Mouse (Mus musculus) adrenal gland, adult (tissue): ENCODE data around the gene Olfr722.
"Not testable (repeated sequence)": the region's sequence is repeated elsewhere in the genome, so short reads cannot be mapped to it uniquely, and the experiment has no call there.

Experiments
- DNase-seq, 2 experiments: peaks; one replicate each; pipeline ENCODE4 v3.0.0; 2022 to 2023; ENCODE audit warnings: low spot score in 1 of 2; ENCODE audit not compliant: inconsistent age in 2 of 2

Gene Olfr722

DNA sequence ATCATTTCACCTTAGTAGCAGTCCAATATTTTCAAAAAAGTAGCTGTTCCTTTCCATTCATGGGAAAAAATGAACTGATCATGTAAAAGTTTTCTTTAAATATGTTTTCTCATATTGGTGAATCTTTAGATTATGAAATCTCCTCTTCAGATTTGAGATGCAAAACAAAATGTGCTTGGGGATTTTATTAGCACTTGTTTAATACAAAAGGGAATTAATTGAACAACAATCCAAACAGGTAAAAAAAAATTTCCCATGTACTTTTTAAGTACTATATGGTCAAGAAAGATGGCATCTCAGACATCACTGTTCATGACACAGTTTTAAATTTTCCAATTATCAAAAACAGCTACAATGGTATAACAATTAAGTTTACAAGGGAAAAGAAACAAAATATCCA, at the start of gene Olfr722:
Olfr722 (minus strand) TSS at position 101 of the 400 bp plus-strand sequence.
- DNase-seq, result no peak

DNA sequence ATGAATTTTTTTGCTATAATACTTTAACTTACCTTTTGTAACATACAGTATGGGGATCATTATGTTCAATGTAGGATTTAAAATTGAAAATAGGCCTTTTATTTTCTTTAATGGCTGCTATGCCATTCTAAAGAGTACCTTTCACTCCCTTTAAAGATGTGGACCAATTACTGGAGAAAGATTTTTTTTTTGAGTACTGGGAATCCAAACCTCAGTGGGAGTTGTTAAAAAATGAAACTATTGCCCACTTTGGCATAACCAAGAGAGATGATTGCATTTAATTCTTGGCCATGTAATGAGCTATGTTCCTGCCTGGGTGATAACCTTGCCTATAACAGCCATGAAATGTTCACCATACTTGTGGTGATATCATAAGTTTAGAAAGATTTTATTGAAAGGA, 29.9 kb upstream of the Olfr722 start, which contains the start of gene Olfr723:
Olfr723 (minus strand) TSS at position 101 of the 400 bp plus-strand sequence.
- not testable (repeated sequence) for DNase-seq

DNA sequence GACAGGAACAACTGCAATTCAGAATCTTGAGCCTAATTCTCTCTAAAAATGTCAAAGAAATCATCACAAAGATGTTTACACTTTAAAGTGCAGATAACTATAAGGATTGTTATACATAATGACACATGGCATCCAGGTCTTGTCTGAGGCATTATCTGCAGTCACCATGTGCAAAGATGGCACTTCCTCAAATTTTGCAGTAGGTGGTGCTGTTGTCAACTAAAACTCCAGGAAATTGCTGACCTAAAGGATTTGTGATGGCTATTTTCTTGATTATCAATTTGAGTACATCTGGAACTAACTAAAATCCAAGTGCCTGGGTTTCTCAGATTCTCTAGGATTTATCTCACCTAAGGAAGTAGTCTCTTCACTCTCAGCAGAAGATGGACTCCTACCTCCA, 41.4 kb downstream of the Olfr722 start:
- DNase-seq, result peak in 1 of 2 experiments; percentile 32
